Mouse (Mus musculus): ENCODE data around the gene Mthfr.

DNA sequence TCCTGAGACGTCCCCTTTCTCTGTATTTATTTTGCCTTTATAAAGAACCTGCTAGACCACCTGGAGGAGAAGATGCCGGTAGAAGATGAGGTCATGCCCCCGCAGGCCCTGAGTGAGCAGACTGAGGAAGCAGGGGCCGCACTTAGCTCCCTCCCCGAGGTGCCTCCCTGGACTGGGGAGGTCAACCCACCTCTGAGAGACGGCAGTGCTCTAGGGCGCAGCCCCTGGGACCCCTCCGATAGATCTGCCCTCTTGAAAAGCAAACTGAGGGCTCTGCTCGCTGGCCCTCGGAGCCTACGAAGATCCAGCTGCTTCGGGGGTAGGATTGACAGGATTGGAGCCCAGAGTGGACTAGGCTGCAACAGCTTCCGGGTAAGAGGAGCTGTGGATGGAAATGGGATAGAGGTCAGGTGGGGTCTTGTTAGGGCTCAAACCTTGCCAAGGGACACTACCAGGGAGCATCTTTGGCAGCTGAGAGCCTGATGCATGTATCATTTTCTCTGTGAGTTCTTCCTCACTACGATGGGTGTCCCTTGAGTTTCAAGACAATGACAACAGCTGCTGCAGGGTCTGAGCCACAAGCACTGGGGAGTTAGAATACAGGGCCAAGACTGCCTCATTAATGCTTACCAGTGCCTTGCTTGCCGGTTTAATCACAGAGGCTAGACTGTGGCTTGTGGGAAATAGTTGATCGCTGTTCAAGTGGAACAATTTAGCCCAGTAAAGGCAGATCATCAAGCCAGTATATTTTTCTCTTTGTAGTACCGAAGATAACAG lies 37.7 kb upstream of the Mthfr start:
- TF ChIP-seq CTCF (IDR thresholded peaks at IDR 0.05; ENCODE audit: low read depth) (no peak), EP300 (IDR thresholded peaks at IDR 0.05; ENCODE audit: low read depth) (no peak)

Data from liver, postnatal 0 days (tissue).